Mouse (Mus musculus): Measurements from ENCODE around the gene Pacrg.

The Pacrg gene

DNA sequence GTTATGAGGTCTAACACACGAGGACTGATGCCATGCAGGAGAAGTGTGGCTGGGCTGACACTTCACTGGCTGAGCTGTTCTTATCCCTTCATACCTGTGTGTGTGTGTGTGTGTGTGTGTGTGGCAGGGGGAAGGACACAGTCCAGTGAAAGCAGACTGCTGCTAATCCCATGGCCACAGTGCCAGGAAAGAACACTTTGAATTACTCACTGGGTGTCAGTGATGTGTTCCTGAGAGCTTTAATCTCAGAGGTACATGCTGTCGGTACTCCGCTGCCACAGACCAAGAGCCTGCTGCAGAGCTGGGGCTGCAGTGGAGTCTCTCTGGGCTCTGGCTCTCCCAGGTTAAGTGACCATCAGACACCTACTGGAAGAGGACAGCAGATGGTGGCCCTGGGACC is 290.3 kb downstream of the Pacrg start:
- DNase-seq (ENCODE audit: low read depth), result no peak

DNA sequence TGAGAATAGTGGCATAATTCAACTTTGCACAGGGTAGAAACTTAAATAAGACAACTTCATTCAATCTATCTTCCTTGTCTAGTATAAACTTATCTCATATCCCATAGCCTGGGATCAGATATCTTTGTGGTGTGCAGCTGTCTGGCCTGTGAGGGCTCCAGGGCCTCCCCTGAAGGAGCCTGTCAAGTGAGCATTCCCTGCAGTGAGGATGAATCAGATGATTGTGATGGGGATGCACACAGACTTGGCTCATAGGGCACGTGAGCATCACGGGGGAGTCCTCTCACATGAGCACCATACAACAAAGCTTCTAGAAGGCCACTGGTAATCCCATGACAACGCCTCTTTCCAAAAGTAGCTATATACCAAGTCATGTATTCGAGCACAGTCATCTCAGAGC is 291.1 kb downstream of the Pacrg start:
- DNase-seq (ENCODE audit: low read depth), result no peak

DNA sequence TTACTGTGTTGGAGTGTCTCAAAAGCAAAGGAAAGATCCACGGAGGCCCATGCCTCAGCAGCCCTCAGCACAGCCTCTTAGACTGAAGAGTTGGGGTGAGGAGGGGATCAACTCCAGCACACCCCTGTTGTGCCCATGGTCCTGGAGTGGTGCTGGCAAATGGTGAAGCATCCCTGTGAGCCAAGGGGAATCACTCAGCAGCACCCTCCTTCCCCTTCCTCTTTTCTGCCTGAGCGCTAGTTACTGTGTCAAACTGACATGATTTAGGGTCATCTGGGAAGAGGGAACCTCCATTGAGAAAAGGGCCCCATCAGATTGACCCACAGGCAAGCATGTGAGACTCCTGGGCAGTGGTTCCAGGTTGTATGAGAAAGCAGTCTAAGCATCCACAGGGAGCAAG is 299.3 kb downstream of the Pacrg start:
- no peak for DNase-seq (ENCODE audit: low read depth)

DNA sequence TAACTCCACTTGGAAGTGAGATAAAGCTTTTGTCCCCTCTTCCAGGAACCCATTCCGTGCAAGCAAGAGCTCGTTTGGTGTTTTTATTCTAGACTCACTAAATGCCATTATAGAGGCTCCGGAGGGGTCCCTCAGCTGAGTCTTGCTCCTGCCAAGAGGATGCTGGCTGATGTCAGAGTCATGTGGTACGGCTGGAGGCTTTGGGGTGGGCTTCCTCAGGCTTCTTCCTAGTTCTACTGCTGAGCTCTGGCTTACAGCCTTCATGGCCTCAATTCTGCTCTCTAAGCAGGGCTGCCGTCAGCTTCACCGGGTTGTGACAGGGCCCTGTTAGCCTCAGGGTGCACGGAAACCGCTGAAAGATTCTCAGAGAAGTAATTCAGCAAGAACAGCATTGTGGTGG is 305.9 kb downstream of the Pacrg start:
- DNase-seq (ENCODE audit: low read depth), result no peak

DNA sequence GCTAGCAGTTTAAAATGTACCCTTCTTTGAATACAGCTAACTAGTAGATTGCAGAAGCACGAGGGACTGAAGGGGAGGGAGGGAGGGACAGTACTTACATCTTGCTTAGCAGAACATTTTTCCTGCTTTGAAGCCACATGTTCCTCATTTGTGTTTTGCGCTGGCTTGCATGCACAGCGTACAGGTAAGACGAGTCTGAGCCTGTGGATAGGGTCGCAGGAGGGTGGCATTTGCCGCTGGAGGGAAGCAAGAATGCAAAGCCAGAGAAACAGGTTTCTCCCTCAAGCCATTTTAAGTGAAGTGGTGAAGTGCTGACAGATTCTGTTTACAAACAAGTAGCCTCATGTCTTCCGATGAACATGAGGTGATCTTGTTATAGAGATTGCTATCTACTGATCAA is 306.6 kb downstream of the Pacrg start:
- no peak for DNase-seq (ENCODE audit: low read depth)

DNA sequence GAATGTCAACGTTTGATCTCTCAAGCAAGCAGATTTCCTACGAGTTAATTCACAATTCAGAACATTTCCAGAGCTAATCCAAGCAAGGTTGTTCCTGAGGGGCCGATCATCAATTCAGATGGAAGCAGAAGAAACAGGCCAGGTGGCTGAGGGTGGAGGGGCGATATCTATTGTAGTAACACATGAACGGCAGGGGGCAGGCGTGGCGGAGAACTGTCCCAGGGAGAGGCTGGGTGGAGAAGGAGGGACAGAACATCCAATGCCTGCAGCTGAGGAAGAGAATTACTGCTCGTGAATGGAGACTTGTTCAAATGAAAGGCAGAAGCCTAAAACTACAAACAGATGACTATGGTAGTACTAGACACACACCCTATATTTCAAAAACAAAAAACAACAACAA is 309.1 kb downstream of the Pacrg start:
- no peak for DNase-seq (ENCODE audit: low read depth)

DNA sequence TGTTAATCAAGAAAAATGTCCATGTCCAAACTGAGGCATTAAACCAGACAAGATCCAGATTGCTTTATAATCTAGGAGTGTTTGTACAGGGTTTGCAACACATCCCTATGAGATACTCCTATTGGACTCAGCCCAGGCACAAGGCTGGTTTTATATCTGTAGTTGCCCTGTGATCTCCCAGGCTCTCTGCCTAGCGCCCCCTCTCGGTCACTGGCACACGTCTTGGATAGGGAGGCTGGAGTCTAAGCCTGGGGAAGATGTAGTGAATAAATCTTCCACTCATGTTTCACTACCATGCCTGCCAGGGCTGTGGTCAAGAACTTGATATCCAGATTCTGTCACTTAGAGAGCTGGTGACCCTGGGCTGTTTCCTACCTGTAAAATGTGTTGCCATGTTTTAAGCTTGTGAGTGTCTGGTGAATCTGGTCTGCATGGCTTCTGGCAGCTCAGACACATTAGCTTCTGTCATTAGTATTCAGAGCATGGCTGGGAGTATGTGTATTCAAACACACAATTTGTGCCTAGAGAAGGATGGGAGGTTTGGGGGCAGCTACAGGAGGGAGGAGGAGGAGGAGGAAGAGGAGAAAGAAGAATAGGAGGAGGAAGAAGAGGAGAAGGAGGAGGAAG is 310.7 kb downstream of the Pacrg start:
- no peak for DNase-seq (ENCODE audit: low read depth)

DNA sequence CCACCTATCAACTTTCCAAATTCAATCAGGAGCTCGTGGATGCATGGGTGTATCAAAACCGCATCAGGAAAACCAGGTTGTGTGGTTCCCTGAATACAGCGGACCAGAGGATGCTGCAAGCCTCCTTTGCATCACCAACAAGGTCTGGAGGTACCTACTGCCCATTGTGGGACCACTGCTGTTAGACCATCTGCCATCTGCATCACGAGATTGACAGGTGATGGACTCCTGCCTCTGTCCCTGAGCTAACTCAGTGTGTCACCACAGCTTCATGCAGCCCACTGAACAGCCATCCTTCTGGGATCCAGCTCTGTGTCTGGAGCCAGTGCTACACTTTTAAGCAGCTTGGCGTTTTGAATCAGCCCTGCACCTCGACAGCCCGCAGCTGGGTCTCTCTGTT is 318.8 kb downstream of the Pacrg start:
- no peak for DNase-seq (ENCODE audit: low read depth)

DNA sequence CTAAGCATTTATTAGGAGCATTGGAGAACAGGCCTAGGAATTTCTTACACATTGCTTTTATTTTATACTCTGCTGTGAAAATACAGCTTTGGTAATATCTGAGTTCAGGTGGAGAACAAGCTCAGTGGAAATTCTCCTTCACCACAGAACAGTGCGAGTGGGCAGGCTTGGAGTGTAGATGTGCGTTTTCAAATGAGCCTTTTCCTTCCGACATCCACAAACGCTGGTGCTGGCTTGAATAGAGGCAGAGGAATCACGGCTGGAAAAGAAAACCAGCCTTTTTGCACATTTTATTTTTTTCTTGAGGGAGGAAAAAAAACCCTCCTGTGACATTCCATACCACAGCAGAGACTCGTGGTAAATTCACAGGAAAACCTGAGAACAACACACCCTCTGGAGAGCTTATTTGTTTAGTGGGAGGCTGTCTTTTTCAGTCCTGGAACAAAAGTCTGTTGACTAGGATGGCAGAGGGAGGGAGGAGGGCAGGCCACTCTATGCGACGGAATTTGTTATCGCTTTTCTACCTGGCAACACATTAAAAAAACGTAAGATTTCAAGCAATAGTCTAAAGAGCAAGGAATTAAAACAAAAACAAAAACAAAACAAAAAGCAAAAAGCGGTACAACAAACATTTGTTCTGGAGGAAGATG is 320.5 kb downstream of the Pacrg start:
- DNase-seq (ENCODE audit: low read depth), result no peak

DNA sequence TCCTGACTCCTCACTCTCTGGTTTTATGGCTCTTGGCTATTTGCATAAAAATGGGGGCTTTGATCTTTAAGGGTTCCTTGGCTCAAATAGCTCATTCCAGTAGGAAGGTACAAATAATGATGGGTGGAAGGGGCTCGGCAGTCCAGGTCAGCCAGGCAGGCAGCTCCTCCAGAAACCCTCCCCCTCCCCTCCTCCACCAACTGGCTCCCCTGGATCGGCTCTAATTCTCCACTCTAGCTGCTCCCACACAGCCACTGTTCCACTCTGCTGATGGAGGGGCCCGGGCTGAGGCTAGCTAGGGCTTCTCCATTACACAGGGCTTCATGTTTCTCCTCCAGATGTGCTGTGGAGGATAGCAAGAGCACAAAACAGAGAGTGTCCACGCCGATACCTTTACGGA is 325.3 kb downstream of the Pacrg start:
- DNase-seq (ENCODE audit: low read depth), result no peak

DNA sequence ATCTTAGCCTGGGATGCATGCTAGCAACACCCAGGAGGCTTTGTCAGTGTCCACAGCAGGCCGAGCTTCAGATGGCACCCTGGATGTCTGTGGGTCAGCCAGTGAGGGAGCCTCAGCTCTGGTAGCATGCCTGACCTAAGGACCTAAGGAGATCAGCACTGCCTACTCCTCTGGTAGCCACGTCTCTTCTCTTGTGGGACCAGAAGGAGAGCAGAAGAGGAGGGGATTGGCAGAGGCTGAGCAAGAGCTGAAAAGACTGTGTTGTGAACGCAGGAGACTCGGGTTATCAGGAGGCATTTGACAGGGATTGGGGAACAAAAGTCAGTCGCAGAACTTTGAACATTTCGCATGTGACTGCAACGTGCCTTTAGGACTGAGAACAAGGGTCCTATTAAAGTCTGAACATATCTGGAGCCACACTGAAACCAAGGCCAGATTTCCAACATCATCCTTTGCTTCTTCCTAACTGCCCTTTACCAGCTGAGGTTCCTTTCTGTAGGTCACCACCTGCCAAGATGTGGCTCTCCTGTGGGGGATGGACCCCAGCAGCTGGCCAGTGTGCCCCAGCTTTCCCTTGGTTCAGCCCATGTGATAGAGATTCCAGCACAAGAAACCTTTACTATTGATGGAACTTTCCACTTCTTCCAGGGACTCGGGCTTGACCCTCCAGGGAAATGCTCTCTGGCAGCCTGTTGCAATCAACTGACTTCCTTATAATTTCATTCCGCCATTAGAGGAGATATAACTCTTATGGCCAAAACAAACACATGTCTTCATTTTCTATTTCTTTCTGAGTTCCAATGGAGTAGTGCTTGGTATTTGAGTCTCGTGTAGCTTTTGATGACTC is 329.0 kb downstream of the Pacrg start:
- no peak for DNase-seq (ENCODE audit: low read depth)

DNA sequence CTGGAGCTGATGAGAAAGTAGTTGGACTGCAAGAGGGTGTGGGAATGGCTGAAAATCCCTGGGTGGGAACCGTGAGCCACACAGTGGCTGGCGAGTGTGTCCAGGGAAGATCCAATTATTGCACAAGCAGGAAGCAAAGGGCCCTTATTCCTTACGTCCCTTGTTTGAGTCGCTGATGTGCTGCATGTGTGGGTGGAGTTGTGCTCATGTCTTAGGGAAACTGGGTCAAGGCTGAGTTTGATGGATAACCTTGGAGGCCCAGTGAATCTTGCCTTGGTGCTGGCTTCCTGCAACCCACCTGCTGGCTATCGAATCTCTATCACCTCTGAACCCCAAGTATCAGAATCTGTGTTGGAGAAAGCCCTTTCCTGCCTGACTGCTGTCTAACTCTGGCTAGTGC is 329.6 kb downstream of the Pacrg start:
- DNase-seq (ENCODE audit: low read depth), result no peak

DNA sequence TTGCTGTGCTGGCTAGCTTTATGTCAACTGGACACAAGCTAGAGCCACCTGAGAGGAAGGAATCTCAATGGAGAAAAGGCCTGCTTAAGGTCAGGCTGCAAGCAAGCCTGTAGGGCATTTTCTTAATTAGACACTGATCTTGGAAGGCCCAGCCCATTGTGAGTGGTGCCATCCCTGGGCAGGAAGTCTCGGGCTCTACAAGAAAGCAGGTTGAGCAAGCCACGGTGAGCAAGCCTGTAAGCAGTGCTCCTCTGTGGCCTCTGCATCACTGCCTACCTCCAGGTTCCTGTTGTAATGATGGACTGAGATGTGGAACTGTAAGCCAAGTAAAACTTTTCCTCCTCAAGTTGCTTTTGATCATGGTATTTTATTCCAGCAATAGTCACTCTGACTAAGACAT is 332.0 kb downstream of the Pacrg start:
- DNase-seq (ENCODE audit: low read depth), result no peak

DNA sequence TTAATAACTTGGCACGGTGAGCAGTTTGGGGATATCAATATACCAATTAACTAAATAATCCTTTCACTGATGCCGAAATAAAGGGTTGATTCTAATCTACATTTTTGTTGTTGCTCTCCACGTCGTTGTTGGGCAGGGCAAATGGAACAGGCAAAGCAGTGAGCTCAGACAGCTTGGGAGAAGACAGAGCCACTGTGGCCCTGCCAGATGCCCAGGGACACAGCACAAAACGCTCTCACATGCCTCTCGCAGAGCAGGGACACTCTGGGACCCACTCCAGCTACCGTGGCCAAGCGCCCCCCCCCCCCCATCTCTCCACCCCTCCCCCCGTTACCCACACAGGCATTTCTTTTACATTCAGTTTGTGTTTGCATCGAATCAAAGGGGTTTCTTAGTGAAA is 332.6 kb downstream of the Pacrg start:
- DNase-seq (ENCODE audit: low read depth), result no peak

DNA sequence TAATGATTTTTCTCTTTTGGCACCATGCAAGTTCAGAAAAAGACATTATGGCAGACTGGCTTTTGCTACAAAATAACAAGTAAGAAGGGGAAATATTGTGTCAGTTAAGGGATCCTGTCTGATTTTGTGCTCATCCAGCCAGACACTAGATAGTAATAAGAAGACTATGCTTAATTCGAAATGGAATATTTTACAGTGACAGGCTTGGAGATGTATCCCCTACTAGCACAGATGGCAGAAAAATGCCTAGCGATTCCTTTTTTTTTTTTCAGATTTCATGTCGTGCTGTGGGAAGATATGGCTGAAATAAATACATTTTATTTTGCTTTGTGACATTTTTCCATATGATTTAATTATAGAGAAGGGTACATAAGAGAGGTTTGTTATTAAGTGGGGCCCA is 333.2 kb downstream of the Pacrg start:
- no peak for DNase-seq (ENCODE audit: low read depth)

DNA sequence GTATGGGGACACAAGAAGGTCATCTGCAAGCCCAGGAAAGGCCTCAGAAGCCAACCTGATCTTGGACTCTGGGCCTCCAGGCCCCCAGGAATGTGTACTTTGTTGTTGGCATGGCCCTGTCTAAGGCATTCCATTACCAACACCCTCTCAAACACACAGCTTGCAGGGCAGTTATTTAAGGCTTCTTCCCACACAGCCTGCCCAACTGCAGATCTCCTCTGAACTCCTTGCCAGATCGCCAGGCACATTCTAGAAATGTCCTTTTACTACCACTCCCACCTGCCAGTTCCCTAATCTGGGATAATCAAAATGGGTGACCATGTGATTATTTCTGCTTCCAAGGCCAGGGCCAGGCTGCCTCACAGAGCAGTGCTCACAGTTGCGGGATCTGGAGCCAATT is 338.7 kb downstream of the Pacrg start:
- no peak for DNase-seq (ENCODE audit: low read depth)

DNA sequence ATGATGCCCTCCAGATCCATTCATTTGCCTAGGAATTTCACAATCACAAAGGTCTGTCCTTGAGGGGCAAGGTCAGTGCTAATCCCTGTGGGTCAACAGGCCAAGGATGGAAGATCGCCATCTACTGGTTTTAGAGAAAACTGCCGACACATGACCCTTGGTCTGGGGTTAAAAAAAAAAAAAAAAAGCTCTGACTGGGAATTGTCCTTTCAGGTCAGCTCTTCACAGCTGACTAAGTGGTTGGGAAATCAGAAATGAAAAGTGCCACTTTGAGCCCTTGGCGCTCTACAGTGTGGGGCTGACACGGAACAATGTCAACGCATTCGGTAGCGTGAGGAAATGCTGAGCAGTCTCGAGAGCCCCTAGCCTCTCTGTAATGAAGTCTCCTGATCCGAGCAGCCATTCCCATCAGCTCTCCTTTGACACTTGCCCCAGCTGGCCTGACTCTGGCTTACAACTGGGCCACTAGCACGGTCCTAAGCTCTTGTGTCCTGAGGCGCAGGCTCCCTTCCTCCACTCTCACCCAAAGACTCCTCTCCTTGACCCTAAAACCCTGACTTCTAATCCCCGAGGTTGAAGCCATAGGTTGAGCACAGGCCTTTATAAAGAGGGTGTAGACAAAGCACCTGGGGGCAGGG is 339.2 kb downstream of the Pacrg start:
- DNase-seq (ENCODE audit: low read depth), result no peak

DNA sequence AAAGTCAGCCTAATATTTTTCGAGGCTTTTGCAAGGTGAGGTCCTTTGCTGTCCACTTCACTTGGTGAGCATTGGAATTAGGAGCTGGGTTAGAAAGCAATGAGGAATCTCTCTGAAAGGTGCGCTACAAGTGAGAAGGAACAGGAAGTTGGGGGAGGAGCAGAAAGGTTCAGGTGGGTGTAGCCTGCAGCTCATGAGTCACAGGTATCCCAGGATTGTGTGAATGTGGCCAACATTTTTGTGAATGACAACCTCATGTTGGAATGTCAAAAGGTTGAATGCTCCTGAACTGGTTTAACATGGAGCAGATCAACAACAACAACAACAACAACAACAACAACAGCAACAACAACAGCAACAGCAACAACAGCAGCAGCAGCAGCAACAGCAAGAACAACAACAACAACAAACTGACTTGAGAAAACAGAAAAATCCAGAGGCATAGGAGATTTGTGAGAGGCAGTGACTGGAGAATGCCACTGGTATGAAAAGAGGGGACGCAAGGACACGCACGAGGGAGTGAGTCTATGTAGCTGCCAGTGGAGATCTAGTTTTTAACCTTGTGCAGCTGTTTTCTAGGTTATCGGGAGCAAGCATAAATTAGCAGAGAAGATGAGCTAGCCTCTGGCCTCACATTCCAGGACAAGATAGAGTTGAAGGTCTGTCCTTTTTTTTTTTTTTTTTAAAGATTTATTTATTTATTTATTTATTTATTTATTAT is 341.0 kb downstream of the Pacrg start:
- DNase-seq (ENCODE audit: low read depth), result no peak

DNA sequence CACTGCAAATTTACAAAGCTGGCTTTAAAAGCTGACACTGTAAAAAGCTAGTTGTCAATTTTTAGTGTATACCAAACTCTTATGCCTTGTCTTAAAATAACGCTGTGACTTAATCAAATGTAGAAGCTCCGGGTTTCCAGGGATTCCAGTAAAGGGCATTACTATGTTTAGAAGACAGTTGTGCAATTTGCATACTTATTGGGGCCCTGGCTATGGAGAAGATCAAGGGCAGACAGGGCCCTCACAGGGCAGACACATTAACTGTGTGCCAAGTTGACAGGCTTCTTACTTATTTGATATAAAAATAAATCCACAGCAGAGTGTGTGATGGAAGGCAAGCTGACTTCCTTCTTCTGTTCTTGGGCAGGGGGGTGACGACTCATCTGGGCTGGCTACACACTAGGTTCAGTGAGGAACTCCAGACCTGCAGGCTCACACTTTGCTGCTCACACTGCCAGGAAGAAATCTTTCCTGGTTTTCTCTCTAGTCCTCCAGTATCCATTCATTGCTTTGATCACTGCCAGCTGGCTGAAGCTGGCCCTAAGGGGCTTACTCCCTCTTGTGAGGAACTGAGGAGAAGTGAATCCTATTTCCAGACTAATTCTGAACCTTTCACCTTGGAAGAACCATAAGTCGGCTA is 342.2 kb downstream of the Pacrg start:
- no peak for DNase-seq (ENCODE audit: low read depth)

DNA sequence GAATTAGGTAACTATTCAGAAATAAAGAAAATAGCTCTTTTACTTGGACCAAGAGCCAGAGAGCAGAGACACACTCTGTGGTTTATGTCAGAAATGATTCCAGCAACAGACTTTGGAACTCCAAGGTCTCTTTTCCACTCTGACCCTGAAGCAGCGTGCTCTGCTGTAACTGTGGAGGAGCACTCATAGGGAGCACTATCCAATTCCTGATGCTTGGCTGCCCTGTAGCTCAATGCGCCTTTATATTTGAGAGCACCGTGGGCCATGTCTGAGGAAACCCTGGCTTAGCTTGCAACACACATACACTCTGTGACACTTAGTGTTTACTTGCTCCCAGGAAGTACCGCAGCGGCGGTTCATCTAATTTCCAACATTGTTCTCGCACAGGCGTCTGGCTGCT is 344.0 kb downstream of the Pacrg start:
- DNase-seq (ENCODE audit: low read depth), result no peak

DNA sequence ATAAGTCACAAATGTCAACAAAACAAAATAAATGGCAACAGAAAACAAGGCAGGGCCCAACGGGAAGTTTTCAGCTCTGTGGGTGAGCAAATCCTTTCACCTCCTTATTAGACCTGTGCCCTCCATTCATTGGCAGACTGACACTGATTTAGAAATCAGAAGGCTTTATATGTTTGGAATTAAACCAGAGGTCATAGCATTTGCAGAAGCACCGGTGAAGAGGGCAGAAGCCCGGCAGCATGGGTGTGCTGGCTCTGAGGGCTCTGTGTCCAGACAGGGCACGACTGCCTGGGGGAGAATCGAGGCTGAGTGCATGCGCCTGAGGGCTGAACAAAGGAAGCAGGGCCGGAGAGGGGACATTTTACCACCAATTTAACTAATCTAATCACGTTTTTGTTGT is 344.5 kb downstream of the Pacrg start:
- no peak for DNase-seq (ENCODE audit: low read depth)

DNA sequence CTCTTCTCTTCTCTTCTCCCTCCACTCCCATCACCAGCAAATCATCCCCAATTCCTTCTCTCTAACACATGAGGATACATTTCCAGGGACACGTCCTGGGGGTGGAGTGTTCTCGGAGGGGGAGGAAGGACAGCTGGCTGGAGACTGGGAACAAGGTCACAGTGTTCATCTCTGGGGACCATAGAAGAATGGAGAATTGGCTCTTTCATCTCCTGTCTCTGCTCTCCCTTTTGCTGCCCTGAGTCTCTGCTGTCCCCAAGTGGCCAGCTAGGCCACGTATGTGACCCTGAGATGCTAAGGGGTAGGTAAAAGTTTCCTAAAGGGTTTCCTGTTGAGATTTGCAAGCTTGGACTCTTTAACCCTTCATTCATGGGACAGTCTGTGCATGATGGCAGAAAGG is 347.0 kb downstream of the Pacrg start:
- no peak for DNase-seq (ENCODE audit: low read depth)

Data from naive thymus-derived CD4-positive, alpha-beta T cell, adult 2 months (primary cell).